9 mouse cellular contexts compared by ENCODE assay signal in genomic region chr5:115011217-115011518, GRCm38 (mm10). TPM values are rescaled to one million over a fixed set of nuclear protein-coding genes. Genes with fewer than 3 reads are reported as not detected.
A peak's percentile ranks its signal among the peaks of the same experiment; 100 is the strongest.
DNase-seq lines count a peak whose midpoint lies in the region; ATAC-seq and TF ChIP-seq lines count a peak whose summit lies in the region.
"Had no signal": no experiment of that assay in that cellular context is flagged by ENCODE, and none has a peak within 500 bp of the region (broad histone marks: within the 10 kb centered on the region; RNA-seq: fewer than 3 reads in every experiment).

No protein-coding gene starts in this region.

- H3K79me3 ChIP-seq in C2C12 (ENCODE audit: low read depth): peaks cover 46% of the 10 kb centered on the region

- peak overlapping the region; percentile 90 for H3K27ac ChIP-seq in heart, adult 2 months
- H3K27ac ChIP-seq in forebrain, embryonic 11.5 days (ENCODE audit: low read depth, low read length): peak overlapping the region; percentile 79
- H3K27ac ChIP-seq in liver, embryonic 13.5 days: peak overlapping the region; percentile 95

- H3K9me3 ChIP-seq in forebrain, embryonic 11.5 days (ENCODE audit: control insufficient read depth, low read length): no peaks in the 10 kb centered on the region
- H3K9me3 ChIP-seq in liver, embryonic 13.5 days (replicated peaks): no peaks in the 10 kb centered on the region

- TF ChIP-seq EP300 in heart, adult 2 months (IDR thresholded peaks at IDR 0.05; ENCODE audit: insufficient read depth, low read depth, low read length): no peak

- H3K4me1 ChIP-seq in heart, adult 2 months (ENCODE audit: control insufficient read depth, insufficient read depth, low read length): peaks cover 14% of the 10 kb centered on the region
- H3K4me1 ChIP-seq in forebrain, embryonic 11.5 days (replicated peaks; ENCODE audit: control insufficient read depth, insufficient read depth, low read length): peaks cover 5% of the 10 kb centered on the region
- H3K4me1 ChIP-seq in liver, embryonic 13.5 days (replicated peaks): peaks cover 76% of the 10 kb centered on the region

- H3K36me3 ChIP-seq in heart, adult 2 months (ENCODE audit: control insufficient read depth, insufficient read depth, low read length): peaks cover 17% of the 10 kb centered on the region
- no peaks in the 10 kb centered on the region for H3K36me3 ChIP-seq in C2C12 (ENCODE audit: control insufficient read depth, insufficient read depth)
- no peaks in the 10 kb centered on the region for H3K36me3 ChIP-seq in forebrain, embryonic 11.5 days (ENCODE audit: control insufficient read depth, insufficient read depth, low read length)
- no peaks in the 10 kb centered on the region for H3K36me3 ChIP-seq in liver, embryonic 13.5 days

- peak overlapping the region; percentile 88 for H3ac ChIP-seq in C2C12 (ENCODE audit: control insufficient read depth, insufficient read length, low read depth)

- peak overlapping the region; percentile 88 for H3K4me3 ChIP-seq in heart, adult 2 months
- peak overlapping the region; percentile 70 for H3K4me3 ChIP-seq in C2C12 (ENCODE audit: insufficient read depth, poor library complexity, severe bottlenecking)
- H3K4me3 ChIP-seq in forebrain, embryonic 11.5 days (ENCODE audit: low read depth, low read length): peak overlapping the region; percentile 100
- peak overlapping the region; percentile 99 for H3K4me3 ChIP-seq in liver, embryonic 13.5 days (replicated peaks)

- H3K4me2 ChIP-seq in forebrain, embryonic 11.5 days (ENCODE audit: low read depth, low read length, severe bottlenecking): peak overlapping the region; percentile 79
- H3K4me2 ChIP-seq in liver, embryonic 13.5 days: peak overlapping the region; percentile 85

- ATAC-seq in forebrain, embryonic 11.5 days (replicated peaks; ENCODE audit: low FRiP score): no peak; the same call in 1 of the 2 replicates
- ATAC-seq in liver, embryonic 13.5 days (ENCODE audit: low read depth): no peak
- no peak for ATAC-seq in activated CD4-positive, CD25-positive, alpha-beta regulatory T cell, adult 4 months

- TF ChIP-seq POLR2A in heart, adult 2 months (IDR thresholded peaks at IDR 0.05; ENCODE audit: insufficient read depth, low read depth, low read length): no peak

- DNase-seq in heart, adult 2 months: no peak
- DNase-seq in heart, postnatal 4 days: no peak
- no peak for DNase-seq in forebrain, embryonic 11.5 days (ENCODE audit: low spot score)
- no peak for DNase-seq in liver, embryonic 13.5 days
- DNase-seq in embryo, embryonic 9.5 days (ENCODE audit: extremely low spot score): no peak
- no peak for DNase-seq in cerebellum, adult 9-11 months

- peaks cover 19% of the 10 kb centered on the region for H3K79me2 ChIP-seq in heart, adult 2 months (replicated peaks; ENCODE audit: control insufficient read depth, insufficient read depth, low read length)
- H3K79me2 ChIP-seq in C2C12 (ENCODE audit: control insufficient read depth, insufficient read depth): peaks cover 50% of the 10 kb centered on the region

- WGBS in heart, adult 2 months: 8% methylated on average over 54 of the region's 57 CpGs
- 0% methylated on average over 46 of the region's 57 CpGs for WGBS in forebrain, embryonic 11.5 days
- under 1% methylated on average over 52 of the region's 57 CpGs for WGBS in liver, embryonic 13.5 days (ENCODE audit: insufficient replicate concordance)

- H3K9ac ChIP-seq in heart, adult 2 months (ENCODE audit: low read depth, low read length): peak overlapping the region; percentile 98
- H3K9ac ChIP-seq in forebrain, embryonic 11.5 days (ENCODE audit: low read length): peak overlapping the region; percentile 98
- H3K9ac ChIP-seq in liver, embryonic 13.5 days: peak overlapping the region; percentile 100

- no peak for TF ChIP-seq CTCF in heart, adult 2 months (IDR thresholded peaks at IDR 0.05)
- TF ChIP-seq CTCF in C2C12 (IDR thresholded peaks at IDR 0.05; ENCODE audit: control insufficient read depth, insufficient read depth, insufficient read length): no peak

- no peaks in the 10 kb centered on the region for H3K27me3 ChIP-seq in heart, adult 2 months (ENCODE audit: control insufficient read depth, insufficient read depth, low read length)
- no peaks in the 10 kb centered on the region for H3K27me3 ChIP-seq in C2C12 (ENCODE audit: control insufficient read depth, insufficient read depth, insufficient read length)
- no peaks in the 10 kb centered on the region for H3K27me3 ChIP-seq in forebrain, embryonic 11.5 days (ENCODE audit: control insufficient read depth, insufficient read depth, low read length)
- no peaks in the 10 kb centered on the region for H3K27me3 ChIP-seq in liver, embryonic 13.5 days

- intact Hi-C loops in heart, adult 2 months (cut with DNase I): loop anchor here (2.0 to 5.0 kb wide), 3 partner anchors 32 to 51 kb away; no protein-coding TSS in a partner anchor

TF ChIP-seq in C2C12, 6 proteins besides CTCF, POLR2A, EP300 and RAD21:
- no peak for TF ChIP-seq MYOD1 (IDR thresholded peaks at IDR 0.05; ENCODE audit: control insufficient read depth, insufficient read length, low read depth)
- no peak for TF ChIP-seq CEBPB (IDR thresholded peaks at IDR 0.05; ENCODE audit: low read depth)
- no peak for TF ChIP-seq MAX (IDR thresholded peaks at IDR 0.05)
- no peak for TF ChIP-seq FOSL1 (IDR thresholded peaks at IDR 0.05; ENCODE audit: insufficient read depth, low read length, poor library complexity, severe bottlenecking)
- no peak for TF ChIP-seq USF1 (IDR thresholded peaks at IDR 0.05; ENCODE audit: low read depth)
- TF ChIP-seq MYOG (IDR thresholded peaks at IDR 0.05; ENCODE audit: control insufficient read depth, extremely low read depth, insufficient read length): no peak

RNA-seq across cellular contexts. Expression of gene Sppl3, which starts 0.2 kb away (rescaled TPM):
- total RNA-seq in heart, adult 2 months (2021): 10 to 100 TPM; 32.0 to 32.2 TPM
- 40.8 and 47.9 TPM in 2 replicates for polyA plus RNA-seq in heart, adult 2 months (2012; rRNA removed)
- 10 to 100 TPM; 52.1 to 53.3 TPM for total RNA-seq in heart, postnatal 4 days (2021)
- 24.5 TPM for polyA plus RNA-seq in C2C12 (2012; fragmentation: generic; extraction: Trizol)
- polyA plus RNA-seq in forebrain, embryonic 11.5 days (2014; fragmentation: Nextera tagmentation; extraction: Ambion mirVana): 31.7 and 39.5 TPM in 2 replicates
- polyA plus RNA-seq in liver, embryonic 13.5 days (2015; fragmentation: Nextera tagmentation; extraction: Ambion mirVana): 4.2 and 4.7 TPM in 2 replicates
- 10 to 100 TPM; 12.2 to 13.3 TPM for polyA plus RNA-seq in activated CD4-positive, CD25-positive, alpha-beta regulatory T cell, adult 4 months (2017; shearing (Covaris generic))

RNA-seq across cellular contexts. Expression of gene Hnf1a, which starts 40.3 kb away (rescaled TPM):
- not detected for total RNA-seq in heart, adult 2 months (2021)
- polyA plus RNA-seq in heart, adult 2 months (2012; rRNA removed): not detected in 2 replicates
- total RNA-seq in heart, postnatal 4 days (2021): not detected
- polyA plus RNA-seq in C2C12 (2012; fragmentation: generic; extraction: Trizol): 0.04 TPM
- not detected in 2 replicates for polyA plus RNA-seq in forebrain, embryonic 11.5 days (2014; fragmentation: Nextera tagmentation; extraction: Ambion mirVana)
- 2.4 and 2.9 TPM in 2 replicates for polyA plus RNA-seq in liver, embryonic 13.5 days (2015; fragmentation: Nextera tagmentation; extraction: Ambion mirVana)
- under 1 TPM in 1 of 2 experiments, not detected in 1; 0.13 TPM for polyA plus RNA-seq in activated CD4-positive, CD25-positive, alpha-beta regulatory T cell, adult 4 months (2017; shearing (Covaris generic))
- total RNA-seq: hematopoietic stem cell, adult 5-6 weeks had no signal
